Mouse (Mus musculus) intestine, embryonic 16.5 days (tissue): ENCODE data around the gene Sfxn5. TPM values are rescaled to one million over a fixed set of nuclear protein-coding genes. Genes with fewer than 3 reads are reported as not detected.

ENCODE experiments used
- ATAC-seq: fragments of 200-750 bp; cut with Nextera tagmentation; 2 replicates; pipeline ENCODE4 v1.8.0; 2017; ENCODE audit warnings: moderate TSS enrichment, moderate library complexity
- H3K27ac ChIP-seq: fragments of 300-500 bp; sonication (generic); 2 replicates; pipeline ENCODE4 v1.5.1; 2014; ENCODE audit warnings: mild to moderate bottlenecking, low read length
- H3K27me3 ChIP-seq: fragments of 300-500 bp; sonication (generic); replicated peaks from 2 replicates; pipeline ENCODE4 v1.6.1; 2014; ENCODE audit warnings: low read length, control low read depth, mixed read lengths; ENCODE audit not compliant: control insufficient read depth, insufficient read depth
- H3K36me3 ChIP-seq: fragments of 300-500 bp; sonication (generic); 2 replicates; pipeline ENCODE4 v1.6.1; 2014; ENCODE audit warnings: low read length, control low read depth; ENCODE audit not compliant: control insufficient read depth, insufficient read depth
- H3K4me1 ChIP-seq: fragments of 300-500 bp; sonication (generic); 2 replicates; pipeline ENCODE4 v1.6.1; 2014; ENCODE audit warnings: low read length, control low read depth, mixed read lengths; ENCODE audit not compliant: control insufficient read depth, insufficient read depth
- H3K4me2 ChIP-seq: fragments of 300-500 bp; sonication (generic); 2 replicates; pipeline ENCODE4 v1.6.1; 2014; ENCODE audit warnings: low read depth, low read length, control low read depth
- H3K4me3 ChIP-seq: fragments of 300-500 bp; sonication (generic); 2 replicates; pipeline ENCODE4 v1.5.1; 2014; ENCODE audit warnings: mild to moderate bottlenecking, low read length
- H3K9ac ChIP-seq: fragments of 300-500 bp; sonication (generic); 2 replicates; pipeline ENCODE4 v1.6.1; 2014; ENCODE audit warnings: low read depth, low read length
- H3K9me3 ChIP-seq: fragments of 300-500 bp; sonication (generic); 2 replicates; pipeline ENCODE4 v1.6.1; 2016; ENCODE audit warnings: low read length, control low read depth; ENCODE audit not compliant: control insufficient read depth
- WGBS: fragments of 180-500 bp; shearing (Covaris S2); extraction: QIAGEN DNeasy Blood & Tissue Kit; methylation state at CpG from one replicate; pipeline ENCODE4 v1.1.7; 2014; 5-methylcytosine and 5-hydroxymethylcytosine counted together
- polyA plus RNA-seq: library from polyadenylated mRNA; unstranded; fragments of >200 nt; fragmentation: Nextera tagmentation; extraction: Ambion mirVana; gene quantifications from 2 replicates; pipeline ENCODE4 v1.2.1, GENCODE M21; 2015

The Sfxn5 gene
- polyA plus RNA-seq, 1 experiment from 2014 or later: 7.2 TPM

GRCm38 (mm10) chr6:85224442-85224891, 108.8 kb downstream of the Sfxn5 start:
- H3K4me2 ChIP-seq: no peak overlapping the region
- H3K4me3 ChIP-seq: no peak overlapping the region
- no peak overlapping the region for H3K9ac ChIP-seq
- H3K4me1 ChIP-seq: no peaks in the 10 kb centered on the region
- 65% methylated on average over 15 of the region's 15 CpGs for WGBS
- H3K27ac ChIP-seq: no peak overlapping the region
- no peaks in the 10 kb centered on the region for H3K36me3 ChIP-seq
- no peaks in the 10 kb centered on the region for H3K9me3 ChIP-seq
- H3K27me3 ChIP-seq: no peaks in the 10 kb centered on the region
- ATAC-seq: no peak

DNA sequence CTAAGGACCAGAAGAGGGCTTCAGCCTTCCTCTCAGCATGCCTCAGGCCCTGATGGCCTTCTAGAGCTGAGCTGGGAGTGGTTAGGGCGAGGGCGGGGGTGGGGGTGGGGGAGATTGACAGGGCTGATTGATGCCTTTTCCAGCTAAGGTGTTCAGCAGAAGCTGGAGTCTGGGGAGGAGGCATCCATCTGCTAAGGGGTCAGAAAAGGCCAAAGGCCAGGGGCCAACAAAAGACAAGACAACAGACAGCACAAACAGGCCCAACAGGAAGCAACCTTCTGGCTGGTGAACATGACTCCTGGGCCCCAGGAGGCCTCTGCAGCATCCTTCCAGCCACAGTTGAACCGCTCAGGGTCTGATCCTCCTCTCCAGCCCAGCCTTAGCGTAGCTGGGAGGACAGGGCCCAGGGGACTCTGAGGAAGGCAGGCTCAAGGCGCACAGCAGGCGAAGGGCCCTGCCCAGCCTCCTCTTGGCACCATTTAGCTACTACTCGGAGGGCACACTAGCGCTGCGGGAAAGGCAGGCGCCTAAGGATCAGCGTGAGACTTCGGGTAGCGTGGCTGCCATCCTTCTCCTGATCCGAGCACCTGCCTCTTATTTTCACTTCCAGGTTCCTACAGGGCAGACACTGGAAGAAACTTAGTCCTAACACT, 109.6 kb downstream of the Sfxn5 start:
- no peak overlapping the region for H3K4me2 ChIP-seq
- no peaks in the 10 kb centered on the region for H3K4me1 ChIP-seq
- H3K9me3 ChIP-seq: no peaks in the 10 kb centered on the region
- no peaks in the 10 kb centered on the region for H3K27me3 ChIP-seq
- H3K27ac ChIP-seq: no peak overlapping the region
- ATAC-seq: no peak
- 68% methylated on average over 14 of the region's 14 CpGs for WGBS
- no peaks in the 10 kb centered on the region for H3K36me3 ChIP-seq
- no peak overlapping the region for H3K9ac ChIP-seq
- no peak overlapping the region for H3K4me3 ChIP-seq

DNA sequence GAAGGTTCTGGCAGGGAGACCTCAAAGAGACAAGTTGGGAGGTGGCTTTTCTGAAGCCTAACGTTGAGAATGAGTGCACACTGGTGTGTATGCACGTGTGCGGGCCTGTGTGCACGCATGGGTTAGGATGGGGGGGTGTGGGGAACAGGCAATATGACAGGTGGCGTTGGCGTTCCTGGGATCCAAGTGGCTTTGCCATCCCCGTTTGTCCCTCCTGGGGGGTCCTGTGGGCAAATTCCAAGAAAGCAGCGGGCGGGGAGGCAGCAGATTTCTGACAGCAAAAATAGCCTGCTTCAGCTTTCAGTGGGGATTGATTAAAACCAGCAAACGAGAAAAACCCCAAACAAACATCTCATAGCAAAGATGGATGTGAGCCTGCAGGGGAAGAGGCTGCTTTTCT, 110.7 kb downstream of the Sfxn5 start:
- no peak for ATAC-seq
- WGBS: 83% methylated on average over 10 of the region's 10 CpGs

DNA sequence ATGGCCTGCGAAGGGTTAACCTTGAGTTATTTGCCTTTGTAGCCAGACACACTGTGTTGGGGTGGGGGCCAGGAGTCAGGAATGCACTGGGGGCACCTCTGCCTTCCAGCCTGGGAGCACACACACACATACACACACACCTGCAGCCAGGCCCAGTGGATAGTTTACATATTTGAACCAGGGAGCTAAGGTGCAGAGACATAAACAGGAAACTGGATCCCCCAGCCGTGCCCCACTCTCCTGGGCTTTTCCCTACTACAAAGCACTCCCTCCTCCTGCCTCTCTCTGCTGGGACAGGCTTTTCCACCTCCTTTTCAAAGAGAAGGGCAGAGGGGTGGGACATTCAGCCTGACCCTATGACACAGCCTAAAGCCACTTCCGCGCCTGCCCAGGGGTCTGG, 112.3 kb downstream of the Sfxn5 start:
- Histone ChIP-seq H3K36me3 (no peaks in the 10 kb centered on the region), H3K27me3 (no peaks in the 10 kb centered on the region), H3K4me2 (no peak overlapping the region), H3K9me3 (no peaks in the 10 kb centered on the region), H3K4me1 (no peaks in the 10 kb centered on the region), H3K9ac (no peak overlapping the region), H3K27ac (no peak overlapping the region), H3K4me3 (no peak overlapping the region)
- ATAC-seq: no peak
- WGBS: 45% methylated on average over 4 of the region's 4 CpGs

More for the DNA sequence above, 110.7 kb downstream of the Sfxn5 start:
- Histone ChIP-seq H3K36me3 (no peaks in the 10 kb centered on the region), H3K27ac (no peak overlapping the region), H3K4me1 (no peaks in the 10 kb centered on the region), H3K9me3 (no peaks in the 10 kb centered on the region), H3K4me3 (no peak overlapping the region), H3K9ac (no peak overlapping the region), H3K27me3 (no peaks in the 10 kb centered on the region), H3K4me2 (no peak overlapping the region)

DNA sequence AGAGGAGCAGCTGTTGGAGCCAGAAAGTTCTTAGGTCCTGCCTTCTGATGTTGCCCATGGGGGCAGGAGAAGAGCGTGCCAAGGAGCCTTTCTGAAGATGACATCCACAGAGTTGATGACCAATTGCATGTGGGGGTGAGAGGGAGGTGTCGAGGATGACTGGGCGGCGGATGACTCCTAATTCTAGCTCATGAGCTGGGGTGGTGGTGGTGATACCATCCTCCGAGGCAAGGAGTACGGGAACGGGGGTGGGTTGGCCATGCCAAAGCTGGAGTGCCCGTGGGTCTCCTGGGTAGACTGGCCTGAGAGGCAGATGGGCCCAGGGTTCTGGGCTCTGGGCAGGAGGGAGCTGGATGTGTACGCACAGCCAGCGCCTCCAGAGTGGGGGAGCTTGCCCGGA, 113.5 kb downstream of the Sfxn5 start:
- H3K9ac ChIP-seq: no peak overlapping the region
- no peaks in the 10 kb centered on the region for H3K4me1 ChIP-seq
- WGBS: 95% methylated on average over 11 of the region's 11 CpGs
- ATAC-seq: no peak
- H3K9me3 ChIP-seq: no peaks in the 10 kb centered on the region
- no peaks in the 10 kb centered on the region for H3K27me3 ChIP-seq
- H3K27ac ChIP-seq: no peak overlapping the region
- no peak overlapping the region for H3K4me2 ChIP-seq
- no peaks in the 10 kb centered on the region for H3K36me3 ChIP-seq
- no peak overlapping the region for H3K4me3 ChIP-seq

DNA sequence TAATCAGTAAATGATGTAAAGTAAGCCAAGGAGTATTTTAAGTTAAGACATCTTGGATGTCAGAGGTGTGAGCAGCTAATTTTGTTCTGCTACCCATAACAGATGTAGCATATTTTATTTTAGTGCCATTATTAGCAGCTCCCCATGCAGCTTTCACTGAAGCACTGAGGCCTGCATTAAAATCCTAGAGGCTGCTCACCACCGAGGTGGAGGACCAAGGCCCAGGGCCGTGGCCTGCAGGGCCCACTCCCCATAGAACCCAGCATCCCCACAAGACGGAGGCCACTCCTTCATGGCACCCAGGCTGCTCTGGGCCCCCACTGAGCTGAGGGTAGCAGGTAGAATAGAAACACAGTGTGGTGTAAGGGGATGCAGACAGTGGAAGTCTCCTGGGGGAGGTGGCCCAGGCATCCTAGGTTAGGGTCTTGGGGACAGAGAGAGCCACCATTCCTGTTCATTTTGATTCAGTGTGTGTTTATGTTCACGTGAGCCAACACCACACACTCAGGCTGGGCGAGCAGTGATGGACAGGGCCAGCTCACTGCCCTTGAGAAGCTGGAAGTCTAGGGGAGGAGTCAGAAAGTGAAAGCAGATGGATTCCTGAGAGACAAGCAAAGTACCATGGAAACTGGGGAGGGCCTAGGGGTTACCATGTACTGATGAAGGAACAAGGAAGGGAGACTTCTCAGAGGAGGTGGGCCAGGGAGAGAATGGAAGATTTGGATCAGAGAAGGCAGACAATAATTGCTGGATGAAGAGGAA, 114.4 kb downstream of the Sfxn5 start:
- no peak for ATAC-seq
- Histone ChIP-seq H3K9me3 (no peaks in the 10 kb centered on the region), H3K27me3 (no peaks in the 10 kb centered on the region), H3K4me2 (no peak overlapping the region), H3K4me3 (no peak overlapping the region), H3K4me1 (no peaks in the 10 kb centered on the region), H3K9ac (no peak overlapping the region), H3K36me3 (no peaks in the 10 kb centered on the region), H3K27ac (no peak overlapping the region)
- 45% methylated on average over 5 of the region's 5 CpGs for WGBS

- ATAC-seq: no peak
- H3K4me3 ChIP-seq: no peak overlapping the region
- H3K4me2 ChIP-seq: no peak overlapping the region
- H3K9me3 ChIP-seq: no peaks in the 10 kb centered on the region
- H3K4me1 ChIP-seq: no peaks in the 10 kb centered on the region
- no peaks in the 10 kb centered on the region for H3K36me3 ChIP-seq
- no peak overlapping the region for H3K27ac ChIP-seq
- 72% methylated on average over 4 of the region's 4 CpGs for WGBS
- no peak overlapping the region for H3K9ac ChIP-seq
- no peaks in the 10 kb centered on the region for H3K27me3 ChIP-seq
Measured at GRCm38 (mm10) chr6:85218251-85218650, 115.0 kb downstream of the Sfxn5 start.

- ATAC-seq: no peak
- Histone ChIP-seq H3K4me2 (no peak overlapping the region), H3K9me3 (no peaks in the 10 kb centered on the region), H3K36me3 (no peaks in the 10 kb centered on the region), H3K9ac (no peak overlapping the region), H3K4me3 (no peak overlapping the region), H3K27me3 (no peaks in the 10 kb centered on the region), H3K4me1 (0 out of 2 replicates have a peak, but pooled peaks cover 4% of the 10 kb centered on the region), H3K27ac (no peak overlapping the region)
- WGBS: 41% methylated on average over 1 of the region's 1 CpGs
Measured at GRCm38 (mm10) chr6:85210686-85211085, 122.5 kb downstream of the Sfxn5 start.

DNA sequence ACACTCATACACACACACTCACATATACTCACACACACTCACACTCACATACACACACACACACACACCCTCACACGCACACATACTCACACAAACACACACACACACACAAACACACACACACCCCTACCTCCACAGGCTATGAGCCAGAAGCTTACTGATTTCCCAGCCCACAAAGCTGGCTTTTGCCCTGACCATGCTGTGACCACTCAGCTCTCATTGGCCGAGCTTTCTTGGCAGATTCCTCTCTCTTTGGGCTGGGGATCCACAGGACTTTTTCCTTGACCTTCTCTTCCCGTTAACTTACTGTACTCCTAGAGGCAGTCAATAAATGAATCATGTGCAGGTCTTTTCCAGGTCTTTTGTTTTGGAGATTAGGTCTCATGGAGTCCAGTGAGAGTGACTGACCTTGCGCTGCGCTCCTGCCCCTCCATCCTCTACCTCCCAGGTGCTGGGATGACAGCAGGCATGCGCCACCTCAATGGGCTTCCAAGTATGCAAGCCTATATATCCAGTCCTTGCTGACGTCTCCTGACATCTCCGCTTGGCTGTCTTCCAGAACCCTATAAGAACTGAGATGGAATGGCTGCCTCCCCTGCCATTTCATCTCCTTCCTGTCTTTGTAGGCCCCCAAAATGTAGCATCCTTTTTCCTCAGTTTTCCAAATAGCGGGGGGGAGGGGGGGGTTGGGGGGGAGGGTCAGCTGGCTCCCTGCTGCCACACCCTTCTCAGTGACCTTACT, 123.8 kb downstream of the Sfxn5 start:
- Histone ChIP-seq H3K27me3 (no peaks in the 10 kb centered on the region), H3K9me3 (no peaks in the 10 kb centered on the region), H3K4me2 (no peak overlapping the region), H3K4me3 (no peak overlapping the region), H3K27ac (no peak overlapping the region), H3K9ac (no peak overlapping the region), H3K4me1 (0 out of 2 replicates have a peak, but pooled peaks cover 4% of the 10 kb centered on the region), H3K36me3 (no peaks in the 10 kb centered on the region)
- no peak for ATAC-seq
- 80% methylated on average over 9 of the region's 9 CpGs for WGBS
